Mouse (Mus musculus) kidney, adult 2 months (tissue): ENCODE measurements at regions not wholly inside any gene's neighbourhood (a gene's known extent, or its start where the extent isn't known, plus 50 kb on each side); places are given as distances from the start of the nearest gene placed in this dataset.

Experiments used
- CTCF ChIP-seq: fragments of 200-500 bp; conservative IDR thresholded peaks from 2 replicates; pipeline ENCODE4 v1.5.1; 2011; ENCODE audit warnings: low read depth, mild to moderate bottlenecking, control low read depth, low read length, moderate library complexity, mixed read lengths; ENCODE audit not compliant: insufficient read depth, insufficient read length
- POLR2A ChIP-seq: fragments of 200-500 bp; IDR thresholded peaks from one replicate; pipeline ENCODE4 v1.6.1; 2011; ENCODE audit warnings: low read depth, low read length, control low read depth

DNA sequence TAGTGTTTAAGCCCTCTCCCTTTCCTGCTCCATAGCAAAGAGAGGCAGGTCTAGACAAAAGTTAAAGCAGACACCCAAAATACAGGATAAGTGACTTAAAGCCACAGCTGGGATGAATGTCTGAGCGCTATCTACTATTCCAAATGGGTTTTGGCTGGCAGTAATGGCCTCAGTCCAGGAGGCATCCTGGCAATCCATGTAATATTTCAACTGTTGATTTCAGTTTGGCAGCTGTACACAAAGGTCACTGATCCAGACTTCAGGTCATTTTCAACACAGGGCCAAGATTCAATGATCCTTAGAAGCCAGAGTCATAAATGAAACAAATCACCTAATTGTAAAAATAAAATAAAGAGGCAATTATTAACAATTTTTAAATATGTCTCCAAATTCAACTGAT, 277.3 kb downstream of the Nsun3 start:
- TF ChIP-seq POLR2A, result no peak
- no peak for TF ChIP-seq CTCF
